Mouse (Mus musculus): ENCODE measurements around the gene Gm42669. TPM values are rescaled to one million over a fixed set of nuclear protein-coding genes. Genes with fewer than 3 reads are reported as not detected.
A peak's percentile ranks its signal among the peaks of the same experiment; 100 is the strongest.

Gene Gm42669
- polyA plus RNA-seq, 1 experiment, result 0.23 TPM

- H3K4me3 ChIP-seq (replicated peaks; ENCODE audit: insufficient read depth, low read depth, low read length), result no peak overlapping the region
- H3K4me1 ChIP-seq (ENCODE audit: control insufficient read depth, insufficient read depth, low read length), result peaks cover 17% of the 10 kb centered on the region
- H3K27ac ChIP-seq (ENCODE audit: insufficient read depth, low read length), result no peak overlapping the region
- 26% methylated on average over 1 of the region's 1 CpGs for WGBS
- no peaks in the 10 kb centered on the region for H3K27me3 ChIP-seq (ENCODE audit: control insufficient read depth, insufficient read depth, low read length)
- TF ChIP-seq CTCF (IDR thresholded peaks at IDR 0.05; ENCODE audit: borderline replicate concordance, insufficient read depth, low read depth, low read length) (no peak), POLR2A (IDR thresholded peaks at IDR 0.05; ENCODE audit: borderline replicate concordance, insufficient read depth, low read length) (no peak)
- DNase-seq, result no peak
Measured at GRCm38 (mm10) chr5:107500741-107501140, 6.7 kb upstream of the Gm42669 start.

GRCm38 (mm10) chr5:107510503-107510902 lies 3.1 kb downstream of the Gm42669 start:
- 0 out of 2 replicates have a peak, but pooled peaks cover 3% of the 10 kb centered on the region for H3K4me1 ChIP-seq (ENCODE audit: control insufficient read depth, insufficient read depth, low read length)
- DNase-seq, result no peak
- 78% methylated on average over 10 of the region's 10 CpGs for WGBS
- H3K27ac ChIP-seq (ENCODE audit: insufficient read depth, low read length), result no peak overlapping the region
- TF ChIP-seq POLR2A (IDR thresholded peaks at IDR 0.05; ENCODE audit: borderline replicate concordance, insufficient read depth, low read length) (no peak), CTCF (IDR thresholded peaks at IDR 0.05; ENCODE audit: borderline replicate concordance, insufficient read depth, low read depth, low read length) (no peak)
- H3K4me3 ChIP-seq (replicated peaks; ENCODE audit: insufficient read depth, low read depth, low read length), result no peak overlapping the region
- H3K27me3 ChIP-seq (ENCODE audit: control insufficient read depth, insufficient read depth, low read length), result no peaks in the 10 kb centered on the region

- Histone ChIP-seq H3K4me3 (replicated peaks; ENCODE audit: insufficient read depth, low read depth, low read length) (no peak overlapping the region), H3K4me1 (ENCODE audit: control insufficient read depth, insufficient read depth, low read length) (0 out of 2 replicates have a peak, but pooled peaks cover 3% of the 10 kb centered on the region), H3K27ac (ENCODE audit: insufficient read depth, low read length) (no peak overlapping the region), H3K27me3 (ENCODE audit: control insufficient read depth, insufficient read depth, low read length) (no peaks in the 10 kb centered on the region)
- TF ChIP-seq CTCF (IDR thresholded peaks at IDR 0.05; ENCODE audit: borderline replicate concordance, insufficient read depth, low read depth, low read length) (no peak), POLR2A (IDR thresholded peaks at IDR 0.05; ENCODE audit: borderline replicate concordance, insufficient read depth, low read length) (no peak)
- DNase-seq, result no peak
- 72% methylated on average over 2 of the region's 2 CpGs for WGBS
Measured at GRCm38 (mm10) chr5:107511326-107511725, 3.9 kb downstream of the Gm42669 start.

GRCm38 (mm10) chr5:107513583-107513982 lies 6.2 kb downstream of the Gm42669 start:
- peak; percentile 83 for TF ChIP-seq CTCF (IDR thresholded peaks at IDR 0.05; ENCODE audit: borderline replicate concordance, insufficient read depth, low read depth, low read length)
- no peak for TF ChIP-seq POLR2A (IDR thresholded peaks at IDR 0.05; ENCODE audit: borderline replicate concordance, insufficient read depth, low read length)
- Histone ChIP-seq H3K4me3 (replicated peaks; ENCODE audit: insufficient read depth, low read depth, low read length) (no peak overlapping the region), H3K27me3 (ENCODE audit: control insufficient read depth, insufficient read depth, low read length) (no peaks in the 10 kb centered on the region), H3K27ac (ENCODE audit: insufficient read depth, low read length) (no peak overlapping the region), H3K4me1 (ENCODE audit: control insufficient read depth, insufficient read depth, low read length) (0 out of 2 replicates have a peak, but pooled peaks cover 3% of the 10 kb centered on the region)
- peak; percentile 60 to 64 for DNase-seq
- 29% methylated on average over 7 of the region's 7 CpGs for WGBS

GRCm38 (mm10) chr5:107515453-107515852 lies 8.0 kb downstream of the Gm42669 start:
- Histone ChIP-seq H3K27ac (ENCODE audit: insufficient read depth, low read length) (no peak overlapping the region), H3K4me3 (replicated peaks; ENCODE audit: insufficient read depth, low read depth, low read length) (no peak overlapping the region)

GRCm38 (mm10) chr5:107516087-107516486 lies 8.7 kb downstream of the Gm42669 start:
- H3K27ac ChIP-seq (ENCODE audit: insufficient read depth, low read length), result no peak overlapping the region
- no peaks in the 10 kb centered on the region for H3K27me3 ChIP-seq (ENCODE audit: control insufficient read depth, insufficient read depth, low read length)
- 0 out of 2 replicates have a peak, but pooled peaks cover 3% of the 10 kb centered on the region for H3K4me1 ChIP-seq (ENCODE audit: control insufficient read depth, insufficient read depth, low read length)
- WGBS, result 90% methylated on average over 1 of the region's 1 CpGs
- no peak for DNase-seq
- TF ChIP-seq CTCF (IDR thresholded peaks at IDR 0.05; ENCODE audit: borderline replicate concordance, insufficient read depth, low read depth, low read length) (no peak), POLR2A (IDR thresholded peaks at IDR 0.05; ENCODE audit: borderline replicate concordance, insufficient read depth, low read length) (no peak)
- no peak overlapping the region for H3K4me3 ChIP-seq (replicated peaks; ENCODE audit: insufficient read depth, low read depth, low read length)

More at GRCm38 (mm10) chr5:107515453-107515852, 8.0 kb downstream of the Gm42669 start:
- Histone ChIP-seq H3K27me3 (ENCODE audit: control insufficient read depth, insufficient read depth, low read length) (no peaks in the 10 kb centered on the region), H3K4me1 (ENCODE audit: control insufficient read depth, insufficient read depth, low read length) (0 out of 2 replicates have a peak, but pooled peaks cover 3% of the 10 kb centered on the region)
- TF ChIP-seq CTCF (IDR thresholded peaks at IDR 0.05; ENCODE audit: borderline replicate concordance, insufficient read depth, low read depth, low read length), result no peak
- TF ChIP-seq POLR2A (IDR thresholded peaks at IDR 0.05; ENCODE audit: borderline replicate concordance, insufficient read depth, low read length), result no peak
- no peak for DNase-seq
- WGBS, result 90% methylated on average over 3 of the region's 3 CpGs

- Histone ChIP-seq H3K27ac (ENCODE audit: insufficient read depth, low read length) (no peak overlapping the region), H3K4me1 (ENCODE audit: control insufficient read depth, insufficient read depth, low read length) (peaks cover 4% of the 10 kb centered on the region; the same call in 1 of the 2 replicates), H3K27me3 (ENCODE audit: control insufficient read depth, insufficient read depth, low read length) (no peaks in the 10 kb centered on the region), H3K4me3 (replicated peaks; ENCODE audit: insufficient read depth, low read depth, low read length) (no peak overlapping the region)
- no peak for DNase-seq
- 26% methylated on average over 4 of the region's 4 CpGs for WGBS
- TF ChIP-seq CTCF (IDR thresholded peaks at IDR 0.05; ENCODE audit: borderline replicate concordance, insufficient read depth, low read depth, low read length), result no peak
- no peak for TF ChIP-seq POLR2A (IDR thresholded peaks at IDR 0.05; ENCODE audit: borderline replicate concordance, insufficient read depth, low read length)
Measured at GRCm38 (mm10) chr5:107518602-107519001, 11.2 kb downstream of the Gm42669 start.

- no peak overlapping the region for H3K27ac ChIP-seq (ENCODE audit: insufficient read depth, low read length)
- TF ChIP-seq POLR2A (IDR thresholded peaks at IDR 0.05; ENCODE audit: borderline replicate concordance, insufficient read depth, low read length) (no peak), CTCF (IDR thresholded peaks at IDR 0.05; ENCODE audit: borderline replicate concordance, insufficient read depth, low read depth, low read length) (no peak)
- peaks cover 3% of the 10 kb centered on the region; the same call in 1 of the 2 replicates for H3K4me1 ChIP-seq (ENCODE audit: control insufficient read depth, insufficient read depth, low read length)
- 94% methylated on average over 6 of the region's 6 CpGs for WGBS
- DNase-seq, result no peak
- H3K4me3 ChIP-seq (replicated peaks; ENCODE audit: insufficient read depth, low read depth, low read length), result no peak overlapping the region
- H3K27me3 ChIP-seq (ENCODE audit: control insufficient read depth, insufficient read depth, low read length), result no peaks in the 10 kb centered on the region
Measured at GRCm38 (mm10) chr5:107521386-107521785, 14.0 kb downstream of the Gm42669 start.

All from cerebellum, adult 2 months (tissue).